In the genomic region with DNA sequence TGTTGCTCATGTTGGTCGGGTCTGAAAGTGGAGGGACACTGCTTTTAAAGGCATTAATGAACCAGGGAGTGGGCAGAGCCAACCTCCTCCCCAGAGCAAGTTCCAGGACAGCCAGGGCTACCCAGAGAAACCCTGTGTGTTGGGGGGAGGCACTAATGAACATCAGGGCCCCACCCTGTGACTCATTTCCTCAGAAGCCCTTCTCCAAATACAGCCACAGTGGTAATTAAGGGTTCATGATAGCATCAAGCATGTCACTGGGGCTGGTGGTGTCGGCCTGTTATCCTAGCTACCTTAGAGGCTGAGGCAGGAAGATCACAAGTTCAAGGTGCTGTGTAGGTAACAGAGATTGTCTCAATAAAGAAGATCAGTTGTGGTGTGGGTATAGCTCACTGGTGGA, we compare ENCODE assay signal across 16 mouse cellular contexts. TPM values are rescaled to one million over a fixed set of nuclear protein-coding genes. Genes with fewer than 3 reads are reported as not detected.
DNase-seq lines count a peak whose midpoint lies in the region; ATAC-seq and TF ChIP-seq lines count a peak whose summit lies in the region.
"Had no signal": no experiment of that assay in that cellular context is flagged by ENCODE, and none has a peak within 500 bp of the region (broad histone marks: within the 10 kb centered on the region; RNA-seq: fewer than 3 reads in every experiment).

No protein-coding gene starts in this region.

- TF ChIP-seq EP300 in lung, postnatal 0 days (IDR thresholded peaks at IDR 0.05): no peak

- H3K9me3 ChIP-seq in lung, postnatal 0 days (ENCODE audit: low read length): no peaks in the 10 kb centered on the region
- no peaks in the 10 kb centered on the region for H3K9me3 ChIP-seq in liver, embryonic 15.5 days (replicated peaks)
- H3K9me3 ChIP-seq: neural tube, embryonic 12.5 days had no signal

- no peak overlapping the region for H3K27ac ChIP-seq in lung, postnatal 0 days (ENCODE audit: low read length)
- H3K27ac ChIP-seq in liver, embryonic 15.5 days (replicated peaks): peak overlapping the region; percentile 57
- H3K27ac ChIP-seq: liver, embryonic 14.5 days; neural tube, embryonic 12.5 days had no signal

- peak; percentile 48 for DNase-seq in lung, postnatal 0 days (ENCODE audit: low spot score)
- no peak for DNase-seq in lung, adult 2 months
- DNase-seq in R1 (ENCODE audit: low read depth, low spot score): peak; percentile 30
- no peak for DNase-seq in left cerebral cortex, postnatal 25 days (ENCODE audit: low spot score in 2 of 2)
- no peak for DNase-seq in adrenal gland, adult 2 months
- DNase-seq in spleen, adult 18-20 months: no peak
- DNase-seq in urinary bladder, adult 18-20 months (ENCODE audit: low spot score in 2 of 2): no peak
- DNase-seq: adrenal gland, postnatal 14 days; heart, postnatal 4 days; kidney, postnatal 4 days; retina, postnatal 1 day; thymus, postnatal 25 days had no signal

- no peak for TF ChIP-seq CTCF in lung, postnatal 0 days (IDR thresholded peaks at IDR 0.05)
- no peak for TF ChIP-seq CTCF in lung, adult 2 months (IDR thresholded peaks at IDR 0.05; ENCODE audit: insufficient read depth, low read length)

- H3K27me3 ChIP-seq in lung, postnatal 0 days (replicated peaks; ENCODE audit: insufficient read depth, low read length): no peaks in the 10 kb centered on the region
- H3K27me3 ChIP-seq in liver, embryonic 15.5 days: no peaks in the 10 kb centered on the region
- H3K27me3 ChIP-seq: neural tube, embryonic 12.5 days had no signal

- H3K4me2 ChIP-seq in lung, postnatal 0 days (replicated peaks; ENCODE audit: low read depth, low read length): no peak overlapping the region
- no peak overlapping the region for H3K4me2 ChIP-seq in liver, embryonic 15.5 days
- H3K4me2 ChIP-seq: midbrain, embryonic 11.5 days; neural tube, embryonic 12.5 days had no signal

- no peaks in the 10 kb centered on the region for H3K36me3 ChIP-seq in lung, postnatal 0 days (ENCODE audit: insufficient read depth, low read length)
- no peaks in the 10 kb centered on the region for H3K36me3 ChIP-seq in liver, embryonic 15.5 days (replicated peaks)

- no peak overlapping the region for H3K4me3 ChIP-seq in lung, postnatal 0 days (ENCODE audit: low read depth, low read length)
- H3K4me3 ChIP-seq in lung, adult 2 months (replicated peaks; ENCODE audit: extremely low read depth, low read depth, low read length): no peak overlapping the region
- no peak overlapping the region for H3K4me3 ChIP-seq in liver, embryonic 15.5 days (replicated peaks)
- H3K4me3 ChIP-seq: neural tube, embryonic 12.5 days had no signal

- intact Hi-C loops in left cerebral cortex, postnatal 25 days (cut with DNase I): no loop called here

- 60% methylated on average over 2 of the region's 2 CpGs for WGBS in lung, postnatal 0 days
- 31% methylated on average over 2 of the region's 2 CpGs for WGBS in lung, adult 2 months
- 32% methylated on average over 2 of the region's 2 CpGs for WGBS in liver, embryonic 15.5 days (ENCODE audit: insufficient replicate concordance)

- ATAC-seq in lung, postnatal 0 days: peak; percentile 60
- ATAC-seq in liver, embryonic 15.5 days (ENCODE audit: insufficient read depth): no peak

- 0 out of 2 replicates have a peak, but pooled peaks cover under 1% of the 10 kb centered on the region for H3K4me1 ChIP-seq in lung, postnatal 0 days (ENCODE audit: insufficient read depth, low read depth, low read length)
- peaks cover 5% of the 10 kb centered on the region for H3K4me1 ChIP-seq in lung, adult 2 months (ENCODE audit: control insufficient read depth, insufficient read depth, low read length)
- peaks cover 54% of the 10 kb centered on the region for H3K4me1 ChIP-seq in liver, embryonic 15.5 days (replicated peaks)
- H3K4me1 ChIP-seq: neural tube, embryonic 12.5 days had no signal

- no peak overlapping the region for H3K9ac ChIP-seq in lung, postnatal 0 days (replicated peaks; ENCODE audit: low read depth)
- no peak overlapping the region for H3K9ac ChIP-seq in liver, embryonic 15.5 days
- H3K9ac ChIP-seq: liver, embryonic 14.5 days; neural tube, embryonic 12.5 days had no signal

- no peak for TF ChIP-seq POLR2A in lung, adult 2 months (IDR thresholded peaks at IDR 0.05; ENCODE audit: borderline replicate concordance, extremely low read depth, low read depth, low read length)

RNA-seq across cellular contexts. Expression of gene Nadk, which starts 9.3 kb away (rescaled TPM):
- polyA plus RNA-seq in lung, postnatal 0 days (2015; fragmentation: Nextera tagmentation; extraction: Ambion mirVana): 70.9 and 76.3 TPM in 2 replicates
- 110 and 119 TPM in 2 replicates for polyA plus RNA-seq in lung, adult 2 months (2012; rRNA removed)
- polyA plus RNA-seq in liver, embryonic 15.5 days (2015; fragmentation: Nextera tagmentation; extraction: Ambion mirVana): 46.9 and 51.4 TPM in 2 replicates
- total RNA-seq in left cerebral cortex, postnatal 25 days (2021): 10 to 100 TPM; 58.8 to 61.7 TPM
- 100 to 1,000 TPM; 184 to 322 TPM for total RNA-seq in adrenal gland, adult 2 months (2021)
- polyA plus RNA-seq in adrenal gland, adult 2 months (2012; rRNA removed): 297 and 390 TPM in 2 replicates

RNA-seq across cellular contexts. Expression of gene Slc35e2, which starts 29.8 kb away (rescaled TPM):
- polyA plus RNA-seq in lung, postnatal 0 days (2015; fragmentation: Nextera tagmentation; extraction: Ambion mirVana): 3.1 and 3.7 TPM in 2 replicates
- 5.2 and 6.6 TPM in 2 replicates for polyA plus RNA-seq in lung, adult 2 months (2012; rRNA removed)
- 5.4 and 5.9 TPM in 2 replicates for polyA plus RNA-seq in liver, embryonic 15.5 days (2015; fragmentation: Nextera tagmentation; extraction: Ambion mirVana)
- total RNA-seq in left cerebral cortex, postnatal 25 days (2021): 10 to 100 TPM; 49.9 to 51.5 TPM
- total RNA-seq in adrenal gland, adult 2 months (2021): 10 to 100 TPM; 33.6 to 35.9 TPM
- 17.5 and 29.6 TPM in 2 replicates for polyA plus RNA-seq in adrenal gland, adult 2 months (2012; rRNA removed)

RNA-seq across cellular contexts. Expression of gene Cdk11b, which starts 53.2 kb away (rescaled TPM):
- 67.3 and 74.4 TPM in 2 replicates for polyA plus RNA-seq in lung, postnatal 0 days (2015; fragmentation: Nextera tagmentation; extraction: Ambion mirVana)
- 21.3 and 29.1 TPM in 2 replicates for polyA plus RNA-seq in lung, adult 2 months (2012; rRNA removed)
- 18.6 and 19.9 TPM in 2 replicates for polyA plus RNA-seq in liver, embryonic 15.5 days (2015; fragmentation: Nextera tagmentation; extraction: Ambion mirVana)
- total RNA-seq in left cerebral cortex, postnatal 25 days (2021): 10 to 100 TPM; 45.9 to 53.1 TPM
- total RNA-seq in adrenal gland, adult 2 months (2021): 10 to 100 TPM; 41.6 to 46.7 TPM
- 11.9 and 18.9 TPM in 2 replicates for polyA plus RNA-seq in adrenal gland, adult 2 months (2012; rRNA removed)

Comparison
In these comparisons a context has a peak if more than half of its experiments do, and no peak if none do; other contexts are left out.
1. DNase-seq: peak in lung, postnatal 0 days (single experiment) and R1 (single experiment); none in lung, adult 2 months (single experiment), left cerebral cortex, postnatal 25 days (0 of 2), adrenal gland, adult 2 months (single experiment), spleen, adult 18-20 months (0 of 2) and urinary bladder, adult 18-20 months (0 of 2).